Mouse (Mus musculus) erythroblast, adult 5-6 weeks (primary cell): ENCODE data around the gene Ngdn. TPM values are rescaled to one million over a fixed set of nuclear protein-coding genes. Genes with fewer than 3 reads are reported as not detected.
"Not testable (repeated sequence)": the region's sequence is repeated elsewhere in the genome, so short reads cannot be mapped to it uniquely, and the experiment has no call there.

Experiments used
- ATAC-seq: replicated peaks from 2 replicates; pipeline ENCODE4 v1.8.0; 2016; ENCODE audit warnings: moderate number of reproducible peaks, mild to moderate bottlenecking, moderate TSS enrichment, inconsistent platforms; ENCODE audit not compliant: poor library complexity, low FRiP score, severe bottlenecking
- total RNA-seq, 2 experiments: library from RNA; stranded (forward) in 1 of 2; stranded (reverse) in 1 of 2; fragments of 150-400 nt in 1 of 2; fragments of 200-764, 138-1000 nt in 1 of 2; gene quantifications; 2 replicates each; pipeline versions ENCODE4 v1.2.3 to v1.2.4; 2015 to 2017; ENCODE audit warnings: low replicate concordance in 2 of 2

The Ngdn gene
- total RNA-seq, 2 experiments from 2014 or later: 6.0 to 20.6 TPM

DNA sequence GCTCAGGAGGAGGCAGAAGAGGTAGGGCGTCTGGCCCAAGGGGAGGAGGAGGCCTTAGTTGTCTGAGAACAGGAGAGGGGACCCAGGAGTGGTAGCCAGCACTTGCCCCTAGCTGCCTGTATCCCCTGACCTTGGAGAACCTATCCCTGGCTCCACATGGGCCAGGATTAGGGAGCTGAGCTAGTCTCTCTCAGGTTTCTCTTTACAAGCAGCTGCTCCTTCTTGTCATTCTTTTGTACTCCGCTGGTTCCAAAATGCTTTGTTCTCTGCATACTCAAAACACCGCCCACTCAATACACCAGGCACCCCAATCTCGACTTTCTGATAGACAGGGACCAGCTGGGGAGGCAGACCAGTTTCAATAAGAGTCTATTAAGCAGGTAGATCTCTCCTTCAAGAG, 18.0 kb upstream of the Ngdn start:
- no peak for ATAC-seq

DNA sequence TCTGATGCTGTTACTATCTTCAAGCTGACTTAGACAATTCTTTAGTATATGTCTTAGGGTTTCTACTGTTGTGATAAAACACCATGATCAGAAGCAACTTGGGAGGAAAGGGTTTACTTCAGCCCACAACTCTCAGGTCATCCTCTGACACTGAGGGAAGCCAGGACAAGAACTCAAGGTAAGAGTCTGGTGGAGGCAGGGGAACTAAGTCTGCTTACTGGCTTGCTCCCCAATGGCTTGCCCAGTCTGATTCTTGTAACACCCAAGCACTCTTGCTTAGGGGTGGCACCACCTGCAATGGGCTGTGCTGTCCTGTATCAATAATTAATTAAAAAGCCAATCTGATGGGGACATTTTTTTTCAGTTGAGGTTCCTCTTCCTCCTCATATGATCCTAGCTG, 16.6 kb upstream of the Ngdn start:
- no peak for ATAC-seq

DNA sequence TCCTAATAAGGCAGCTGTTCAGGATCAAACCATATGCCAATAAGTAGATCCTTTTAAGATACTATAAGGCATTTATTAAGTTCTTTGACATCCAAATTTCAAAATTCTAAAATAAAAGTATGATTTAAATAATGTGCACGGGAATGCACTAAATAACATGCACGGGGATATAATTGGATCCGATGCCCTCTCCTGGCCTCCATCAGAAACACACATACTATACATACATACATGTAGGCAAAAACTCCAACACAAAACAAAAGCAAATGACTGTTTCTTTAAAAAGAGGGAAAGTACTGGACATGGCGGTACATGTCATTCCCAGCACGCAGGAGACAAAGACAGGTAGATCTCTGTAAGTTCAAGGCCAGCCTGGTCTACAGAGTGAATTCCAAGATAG, 15.4 kb upstream of the Ngdn start:
- ATAC-seq: not testable (repeated sequence)

GRCm38 (mm10) chr14:55000814-55001213, 14.4 kb upstream of the Ngdn start:
- ATAC-seq: no peak

- no peak for ATAC-seq
Observed at GRCm38 (mm10) chr14:55001446-55001845, 13.8 kb upstream of the Ngdn start.

GRCm38 (mm10) chr14:55001938-55002686, 13.1 kb upstream of the Ngdn start:
- ATAC-seq: no peak

DNA sequence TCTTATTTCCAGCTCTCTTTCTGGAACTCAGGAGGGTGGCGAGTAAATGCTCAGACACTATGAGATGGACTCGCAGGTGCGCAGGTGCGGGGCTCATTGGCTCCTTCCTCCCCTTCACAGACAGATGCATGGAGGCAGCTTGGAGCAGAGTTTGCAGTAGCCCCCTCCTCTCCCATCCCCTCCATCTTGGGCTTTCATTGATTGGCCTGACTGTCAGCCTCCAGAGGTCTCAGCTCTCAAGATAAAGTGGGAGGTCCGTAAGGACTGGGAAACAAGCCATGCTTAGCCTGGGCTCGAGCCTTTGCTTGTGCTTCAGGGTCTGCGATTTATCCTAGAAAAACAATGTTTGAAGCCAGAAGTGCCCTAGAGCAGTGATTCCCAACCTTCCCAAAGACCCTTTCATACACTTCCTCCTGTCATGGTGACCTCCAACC, 12.6 kb upstream of the Ngdn start:
- no peak for ATAC-seq

- ATAC-seq: no peak
Observed at GRCm38 (mm10) chr14:55003878-55004855, 11.1 kb upstream of the Ngdn start.

- no peak for ATAC-seq
Observed at GRCm38 (mm10) chr14:55005506-55005905, 9.7 kb upstream of the Ngdn start.

- ATAC-seq: no peak
Observed at GRCm38 (mm10) chr14:55005967-55006366, 9.3 kb upstream of the Ngdn start.

DNA sequence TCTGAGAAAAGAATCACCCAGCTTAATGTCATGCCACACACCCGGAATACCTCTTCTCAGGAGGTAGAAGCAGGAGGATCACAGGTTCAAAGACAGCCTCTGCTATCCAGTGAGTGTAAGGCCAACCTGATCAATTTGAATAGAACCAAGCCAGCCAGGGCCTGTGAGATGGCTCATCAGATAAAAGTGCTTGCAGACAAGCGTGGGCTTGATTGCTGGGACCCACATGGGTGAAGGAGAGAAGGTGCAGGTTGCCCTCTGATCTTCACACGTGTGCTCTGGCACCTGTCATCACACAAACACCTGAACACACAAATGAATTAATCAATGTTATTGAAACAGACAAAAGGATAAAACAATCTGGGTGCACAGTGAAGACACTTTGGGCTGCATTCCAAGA, 8.7 kb upstream of the Ngdn start:
- ATAC-seq: no peak

- ATAC-seq: no peak
Observed at GRCm38 (mm10) chr14:55007120-55007908, 7.9 kb upstream of the Ngdn start.

DNA sequence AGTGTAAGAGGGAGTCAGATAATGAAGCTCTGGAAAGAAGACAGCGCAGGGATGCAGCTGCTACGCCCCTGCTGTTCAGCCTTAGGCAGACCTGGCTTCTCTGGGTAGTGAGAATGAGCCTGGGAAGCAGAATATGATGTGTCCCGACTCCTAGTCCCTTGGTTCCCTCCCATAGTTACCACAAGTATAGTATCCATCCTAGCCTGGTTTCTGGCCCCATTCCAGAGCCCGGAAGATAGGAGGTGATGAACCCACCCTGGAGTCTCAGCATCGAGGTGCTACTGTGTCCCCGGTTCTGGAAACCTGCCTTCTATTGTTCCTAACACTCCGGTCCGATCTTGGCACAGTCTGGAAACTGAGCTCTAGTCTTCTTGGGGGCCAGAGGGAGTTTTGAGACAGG, 6.8 kb upstream of the Ngdn start:
- no peak for ATAC-seq

GRCm38 (mm10) chr14:55011116-55011515, 4.1 kb upstream of the Ngdn start:
- ATAC-seq: no peak

DNA sequence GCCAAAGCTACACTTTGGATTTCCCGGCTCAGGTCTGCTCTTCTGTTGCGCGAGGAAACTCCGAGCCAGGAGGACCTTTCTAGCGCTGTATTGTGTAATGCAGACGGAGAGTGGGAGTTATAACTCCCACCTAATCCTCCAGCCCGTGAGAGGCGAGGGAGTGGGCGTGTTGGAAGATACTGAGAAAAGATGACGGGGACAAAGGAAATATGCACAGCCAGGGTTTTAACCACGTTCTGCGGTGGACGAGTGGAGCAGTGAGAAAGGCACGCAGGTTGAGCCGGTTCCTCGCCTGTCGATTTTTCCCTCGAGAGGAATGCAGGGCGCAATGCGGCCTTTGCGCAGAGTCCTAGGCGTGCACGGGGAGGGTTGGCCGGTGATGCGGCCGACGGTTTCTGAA, 663 bp upstream of the Ngdn start:
- peak; percentile 57 for ATAC-seq

- ATAC-seq: no peak
Observed at GRCm38 (mm10) chr14:55015767-55016111, 485 bp downstream of the Ngdn start.

DNA sequence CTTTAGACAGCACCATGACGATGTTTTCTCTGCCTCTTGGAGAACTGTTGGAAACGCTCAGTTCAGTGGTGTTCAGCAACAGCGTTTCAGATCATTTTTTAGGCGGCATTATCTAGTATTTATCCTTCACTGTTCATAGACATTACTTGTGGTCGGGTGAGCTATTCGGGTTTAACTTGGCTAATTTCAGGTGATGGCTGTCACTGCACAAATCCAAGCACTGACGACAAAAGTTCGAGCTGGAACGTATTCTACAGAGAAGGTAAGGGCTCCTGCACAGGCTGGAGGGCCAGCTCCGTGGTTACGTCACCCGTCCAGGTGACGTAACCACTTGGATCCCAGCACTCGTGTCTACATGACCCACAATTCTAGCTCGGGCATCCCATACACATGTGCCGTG, 1.6 kb downstream of the Ngdn start:
- no peak for ATAC-seq

- ATAC-seq: no peak
Observed at GRCm38 (mm10) chr14:55020394-55020793, 5.1 kb downstream of the Ngdn start.

DNA sequence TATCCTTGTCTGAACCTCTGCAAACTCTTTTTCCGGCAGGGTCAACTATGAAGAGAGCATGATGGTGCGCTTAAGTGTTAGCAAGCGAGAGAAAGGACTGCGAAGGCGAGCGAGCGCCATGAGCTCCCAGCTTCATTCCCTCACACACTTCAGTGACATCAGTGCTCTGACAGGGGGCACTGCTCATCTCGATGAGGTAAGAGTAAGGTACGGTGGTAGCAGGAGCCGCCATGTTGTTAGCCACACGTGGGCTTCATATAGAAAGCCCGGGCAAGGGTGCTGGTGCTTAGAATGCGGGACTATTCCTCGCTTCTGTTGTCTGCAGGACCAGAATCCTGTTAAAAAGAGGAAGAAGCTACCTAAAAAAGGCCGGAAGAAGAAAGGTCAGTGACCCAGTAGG, 7.8 kb downstream of the Ngdn start:
- no peak for ATAC-seq

DNA sequence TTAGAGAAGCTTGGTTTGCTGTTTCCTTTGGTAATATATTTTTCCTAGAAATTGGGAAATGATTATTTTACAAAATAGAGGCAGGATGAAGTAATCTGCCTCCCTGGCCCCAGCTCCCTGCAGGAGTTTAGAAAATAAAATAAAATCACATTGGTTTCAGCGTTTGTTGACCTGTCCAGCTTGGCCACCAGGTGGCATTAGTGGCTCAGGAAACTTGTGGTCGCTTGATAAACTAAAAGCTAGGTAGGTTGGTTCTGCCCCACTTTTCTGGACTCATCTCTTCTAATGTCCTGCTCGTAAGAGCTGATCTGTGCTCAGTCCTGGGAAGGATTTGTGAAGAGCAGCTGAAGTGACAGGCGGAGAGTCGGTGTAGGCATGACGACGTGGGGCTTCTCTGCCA, 9.0 kb downstream of the Ngdn start:
- no peak for ATAC-seq
